Mouse (Mus musculus) urinary bladder, adult 18-20 months (tissue): Measurements from ENCODE around the gene Phldb3.
"Not testable (repeated sequence)": the region's sequence is repeated elsewhere in the genome, so short reads cannot be mapped to it uniquely, and the experiment has no call there.

Experiments used
- DNase-seq, 2 experiments: peaks; one replicate each; pipeline ENCODE4 v3.0.0; 2022; ENCODE audit warnings: low spot score in 2 of 2, mixed read lengths in 2 of 2

Gene Phldb3

DNA sequence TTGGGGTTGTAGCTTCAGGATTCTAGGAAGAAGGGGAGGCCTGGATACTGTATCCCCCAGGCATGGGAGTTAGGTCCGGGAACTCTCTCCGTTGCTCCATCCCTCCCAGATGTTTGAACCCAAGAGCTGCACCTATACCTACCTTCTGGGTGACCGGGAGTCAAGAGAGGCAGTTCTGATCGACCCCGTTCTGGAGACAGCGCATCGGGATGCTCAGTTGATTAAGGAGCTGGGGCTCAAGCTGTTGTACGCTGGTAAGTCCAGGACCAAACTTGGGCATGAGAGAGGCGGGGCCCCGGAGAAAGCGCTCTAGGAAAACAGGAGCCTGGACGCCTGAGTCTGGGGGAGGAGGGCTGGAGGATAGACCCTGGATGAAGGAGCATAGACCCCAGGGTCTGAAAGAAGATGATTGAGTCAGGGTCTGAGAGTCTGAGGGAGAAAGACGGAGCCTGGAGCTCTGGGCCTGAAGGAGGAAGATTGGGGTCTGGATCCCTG, 16.2 kb upstream of the Phldb3 start:
- DNase-seq, result no peak

DNA sequence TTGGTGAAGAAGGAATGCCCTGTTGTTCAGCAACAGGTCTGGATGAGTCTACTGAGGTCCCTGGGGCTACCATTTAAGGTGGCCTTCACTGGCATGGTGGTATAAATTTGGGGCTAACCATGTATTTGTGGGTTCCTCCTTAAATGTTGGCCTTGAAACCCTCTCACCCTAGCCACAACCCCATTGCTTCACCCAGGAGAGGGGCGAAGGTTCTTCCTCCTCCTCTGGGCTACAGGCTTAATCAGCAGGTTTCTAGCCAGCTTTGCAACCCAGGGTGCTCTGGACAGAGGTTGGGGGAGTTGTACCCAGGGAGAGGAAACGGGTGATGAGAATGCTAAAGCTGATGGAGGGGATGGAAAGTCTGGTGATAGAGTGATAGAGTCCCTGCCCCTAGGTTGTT, 15.1 kb upstream of the Phldb3 start:
- DNase-seq, result no peak

DNA sequence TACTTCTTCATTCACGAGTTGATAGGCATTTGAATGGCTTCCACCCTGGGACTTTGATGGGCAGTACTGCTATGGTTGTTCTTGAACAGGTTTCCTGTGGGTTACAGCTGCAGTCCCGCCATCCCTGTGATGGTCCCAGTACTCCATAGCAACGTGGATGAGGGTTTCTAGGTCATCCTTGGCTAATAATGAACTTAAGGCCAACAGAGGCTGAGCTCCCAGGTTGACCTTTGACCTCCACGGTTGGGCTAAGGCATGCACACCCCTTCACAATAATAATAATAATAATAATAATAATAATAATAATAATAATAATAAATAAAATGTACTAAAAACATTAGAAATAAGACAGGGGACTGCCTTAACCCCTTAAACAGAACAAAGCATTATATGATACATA, 12.4 kb upstream of the Phldb3 start:
- DNase-seq, result no peak

DNA sequence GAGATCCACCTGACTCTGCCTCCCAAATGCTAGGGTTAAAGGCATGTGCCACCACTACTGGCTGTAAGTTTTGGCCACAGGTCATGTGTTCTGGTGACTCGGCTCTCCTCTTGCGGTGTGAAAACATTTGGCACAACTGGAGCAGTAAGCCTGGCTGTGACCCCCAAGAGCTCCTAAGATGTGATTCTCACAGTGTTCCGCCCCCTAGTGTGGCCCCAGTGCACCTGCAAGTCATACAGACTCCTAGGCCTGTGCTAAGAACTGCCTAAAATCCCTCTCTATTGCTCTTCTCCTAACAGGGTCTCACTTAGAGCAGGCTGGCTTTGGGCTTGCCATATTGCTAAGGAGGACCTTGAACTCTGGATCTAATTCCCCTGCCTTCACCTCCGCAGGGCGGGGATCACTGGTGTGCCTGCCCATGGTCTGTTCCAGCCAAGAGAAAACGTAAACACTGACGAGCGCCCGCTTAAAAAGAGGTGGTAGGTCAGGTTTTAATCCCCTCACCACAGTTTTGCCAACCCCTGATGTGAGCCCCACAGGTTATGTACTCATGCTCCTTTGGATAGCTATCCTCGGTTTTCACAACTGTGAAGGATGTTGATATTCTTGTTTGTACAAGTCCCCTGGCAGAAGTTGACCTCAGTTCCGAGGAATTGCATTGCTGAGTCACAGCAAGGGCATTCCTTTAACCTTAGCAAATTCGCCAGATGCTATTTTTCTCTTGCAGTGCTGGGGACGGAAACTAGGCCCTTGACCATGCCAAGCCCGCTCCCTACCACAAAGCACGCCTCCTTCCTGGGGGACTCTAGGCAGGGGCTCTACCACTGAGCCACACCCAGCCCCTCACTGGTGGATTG, 11.1 kb upstream of the Phldb3 start:
- peak in 1 of 2 experiments; percentile 40 for DNase-seq

DNA sequence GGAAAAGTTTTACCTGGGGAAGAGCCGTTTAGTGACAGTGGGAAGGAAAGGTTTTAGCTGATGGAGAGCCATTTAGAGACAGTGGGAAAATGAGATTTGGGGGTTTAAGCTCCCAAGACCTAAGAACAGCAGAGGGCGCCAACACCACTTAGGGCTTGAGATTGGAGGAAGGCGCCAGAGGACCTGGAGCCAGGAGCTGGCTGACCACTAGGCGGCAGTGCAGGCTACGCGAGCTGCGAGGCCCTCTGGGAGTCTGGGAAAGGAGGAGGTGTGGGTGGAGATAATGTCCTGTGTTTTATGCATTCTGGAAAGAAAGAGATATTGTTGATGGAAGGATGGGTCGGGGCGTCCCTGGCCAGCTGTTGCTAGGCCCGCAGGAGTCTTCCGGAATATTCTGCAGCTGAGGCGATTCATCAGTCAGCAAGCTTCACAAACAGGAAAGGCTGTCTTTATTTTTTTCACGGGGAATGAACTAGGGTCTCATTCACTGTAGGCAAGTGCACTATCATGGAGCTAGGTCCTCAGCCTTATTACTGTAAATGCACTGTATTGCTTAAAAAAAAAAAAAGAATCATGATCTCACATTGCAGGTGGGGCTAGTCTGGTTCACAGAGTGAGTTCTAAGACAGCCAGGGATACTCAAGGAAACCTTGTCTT, 9.5 kb upstream of the Phldb3 start:
- peak; percentile 91 to 95 for DNase-seq

DNA sequence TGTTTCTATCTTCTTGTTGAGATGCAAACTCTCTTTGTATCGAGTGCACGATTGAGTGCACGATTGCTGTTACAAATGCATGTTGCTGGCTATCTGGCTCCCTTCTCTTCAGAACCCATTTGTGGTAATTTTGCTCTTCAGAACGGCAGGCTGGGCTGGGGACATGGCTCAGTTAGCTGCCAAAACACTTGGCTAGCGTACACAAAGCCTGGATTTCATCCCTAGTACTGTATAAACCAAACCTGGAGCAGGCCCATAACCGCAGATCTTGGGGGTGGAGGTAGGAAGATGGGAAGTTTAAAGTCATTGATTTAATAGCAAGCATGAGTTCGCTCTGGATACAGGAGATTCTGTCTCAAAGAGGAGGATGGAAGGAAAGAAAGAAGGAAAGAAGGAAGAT, 5.0 kb upstream of the Phldb3 start:
- no peak for DNase-seq

DNA sequence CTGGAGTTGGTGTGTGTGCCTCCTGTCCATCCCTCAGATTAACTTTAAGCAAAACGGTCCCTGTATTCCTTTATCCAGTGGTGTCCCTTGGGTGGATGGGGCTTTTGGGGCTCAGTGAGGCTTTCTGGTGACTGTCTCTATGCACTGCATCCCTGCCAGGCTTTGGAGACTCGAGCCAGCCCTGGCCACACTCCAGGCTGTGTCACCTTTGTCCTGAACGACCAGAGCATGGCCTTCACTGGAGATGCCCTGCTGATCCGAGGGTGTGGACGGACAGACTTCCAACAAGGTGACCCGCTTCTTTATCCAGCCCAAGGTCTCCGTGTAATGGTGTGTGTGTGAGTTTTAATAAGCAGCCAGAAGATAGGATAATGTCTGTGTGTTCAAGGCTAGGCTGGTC, 4.5 kb upstream of the Phldb3 start:
- no peak for DNase-seq

DNA sequence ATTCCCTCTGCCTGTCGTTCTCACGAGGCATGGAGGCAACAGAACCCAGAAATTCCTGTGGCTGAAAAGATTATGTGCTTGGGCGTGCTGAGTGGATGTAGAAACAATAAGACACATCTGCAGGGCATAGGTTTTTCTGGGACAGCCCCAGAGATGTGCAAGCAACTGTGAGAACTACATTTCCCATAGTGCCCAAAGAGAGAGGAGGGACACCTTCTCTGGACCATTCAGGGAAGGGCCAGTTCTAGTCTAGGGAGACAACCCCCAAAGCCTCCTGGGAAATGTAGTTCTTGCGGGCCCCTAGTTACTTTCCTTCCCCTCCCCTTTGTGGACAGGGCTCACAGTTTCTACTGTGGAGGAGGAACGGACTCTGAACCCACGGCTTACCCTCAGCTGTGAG, 2.5 kb upstream of the Phldb3 start:
- DNase-seq, result no peak

DNA sequence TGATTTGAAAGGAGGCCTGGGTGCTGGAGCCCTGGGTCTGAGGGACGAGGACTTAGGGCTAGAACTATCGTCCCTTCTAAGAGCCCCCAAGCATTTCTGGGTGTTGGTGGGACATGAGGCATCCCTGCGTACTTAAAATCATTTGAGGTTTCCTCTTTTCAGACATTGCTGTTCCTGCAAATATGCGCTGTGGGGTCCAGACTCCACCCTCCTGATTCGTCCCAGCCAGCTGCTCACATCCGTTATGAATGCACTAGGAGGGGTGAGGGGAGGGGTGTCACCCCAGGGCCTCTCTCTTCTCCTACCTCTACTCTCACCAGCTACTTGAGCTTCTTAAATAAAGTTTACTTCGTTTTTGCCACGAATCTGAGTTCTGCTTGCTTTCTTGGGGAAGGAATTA, 2.0 kb upstream of the Phldb3 start:
- DNase-seq, result no peak

DNA sequence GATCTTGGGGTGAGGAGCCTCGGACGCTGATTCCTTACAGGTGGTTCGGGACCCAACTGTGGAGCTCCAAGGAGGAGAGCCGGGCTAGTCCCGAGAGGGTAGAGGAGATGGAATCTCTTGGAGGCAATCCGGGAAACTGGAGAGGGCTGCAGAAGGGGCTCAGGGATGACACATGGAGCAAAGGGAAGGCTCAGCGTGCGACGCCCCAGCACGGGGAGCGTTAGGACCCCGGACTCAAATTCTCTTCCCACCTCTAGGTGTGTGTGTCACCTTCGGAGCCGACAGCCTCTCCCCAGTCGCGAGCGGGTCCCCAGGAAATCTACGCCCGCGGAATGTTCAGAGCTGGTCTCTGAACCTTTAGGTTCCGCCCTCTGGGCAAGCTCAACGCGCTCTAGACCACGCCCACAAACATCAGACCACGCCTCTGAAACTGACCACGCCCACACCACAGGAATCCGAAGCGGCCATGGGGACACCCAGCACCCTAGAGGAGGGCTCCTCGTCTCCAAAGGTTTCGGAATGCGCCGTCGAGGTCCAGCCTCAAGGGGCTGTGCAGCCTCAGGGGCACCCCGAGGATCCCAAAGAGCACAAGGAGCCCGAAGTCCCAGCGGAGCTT, 424 bp downstream of the Phldb3 start:
- DNase-seq, result peak; percentile 91 to 99

DNA sequence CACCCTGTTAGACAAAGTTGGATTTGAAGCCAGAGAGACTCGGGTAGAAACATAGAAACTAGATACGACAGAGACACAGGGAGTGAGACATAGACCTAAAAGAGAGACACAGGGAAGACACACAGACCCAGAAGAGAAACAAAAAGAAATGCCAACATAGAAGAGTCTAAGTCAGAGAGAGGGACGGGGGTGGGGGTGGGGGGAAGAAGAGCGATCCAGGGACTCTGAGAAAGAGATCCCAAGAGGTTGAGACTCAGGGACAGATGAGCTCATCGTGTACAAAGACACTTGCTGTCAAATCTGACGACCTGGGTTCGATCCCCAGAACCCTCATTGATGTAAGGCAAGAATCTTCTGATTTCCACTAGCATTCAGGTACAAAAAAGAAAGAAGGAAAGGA, 1.1 kb downstream of the Phldb3 start:
- no peak for DNase-seq

DNA sequence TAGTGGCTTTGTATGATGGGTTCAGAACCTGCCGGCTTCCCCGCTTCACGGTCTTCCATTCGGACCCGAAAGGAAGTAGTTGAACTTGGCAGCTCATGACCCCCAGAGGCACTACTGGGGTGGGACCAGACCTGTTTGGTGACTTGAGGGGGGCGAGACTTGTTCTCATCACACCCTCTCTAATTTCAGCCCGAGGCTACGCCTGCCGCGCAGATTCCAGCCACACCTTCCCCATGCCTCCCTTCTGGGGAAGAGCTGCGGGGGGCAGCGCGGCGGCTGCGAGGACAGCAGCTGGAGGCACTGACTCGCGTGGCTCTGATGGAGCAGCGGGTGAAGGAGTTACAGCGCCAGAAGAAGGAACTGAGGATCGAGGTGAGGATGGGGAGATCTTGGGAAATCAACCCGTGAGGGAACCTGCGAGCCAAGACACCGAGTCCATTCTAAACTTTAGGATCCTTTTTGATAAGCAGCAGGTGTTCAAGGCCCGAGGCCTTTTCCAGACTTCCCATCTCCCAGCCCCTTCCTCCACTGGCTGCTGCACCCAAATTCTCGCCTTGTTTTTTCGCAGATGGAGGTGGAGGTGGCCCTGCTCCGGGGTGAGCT, 1.8 kb downstream of the Phldb3 start:
- no peak for DNase-seq

DNA sequence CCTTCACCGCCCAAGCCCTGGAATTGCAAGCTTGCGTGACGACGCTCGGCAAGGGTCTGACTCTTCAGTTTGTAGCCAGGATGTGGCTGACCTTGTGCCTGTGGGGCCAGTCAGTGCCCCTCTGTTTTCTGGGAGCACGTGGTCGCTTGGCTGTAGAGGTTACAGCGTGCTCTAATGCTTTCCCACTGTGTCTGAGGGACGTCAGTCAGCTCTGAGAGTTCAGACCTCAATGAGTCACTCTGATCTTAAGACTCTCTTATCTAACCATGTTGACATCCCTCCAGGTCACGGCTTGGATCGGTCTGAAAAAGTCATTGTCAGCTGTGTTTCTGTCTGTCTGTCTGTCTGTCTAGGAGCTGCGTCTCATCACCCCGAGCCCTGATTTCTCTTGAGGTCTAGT, 4.3 kb downstream of the Phldb3 start:
- DNase-seq, result no peak

DNA sequence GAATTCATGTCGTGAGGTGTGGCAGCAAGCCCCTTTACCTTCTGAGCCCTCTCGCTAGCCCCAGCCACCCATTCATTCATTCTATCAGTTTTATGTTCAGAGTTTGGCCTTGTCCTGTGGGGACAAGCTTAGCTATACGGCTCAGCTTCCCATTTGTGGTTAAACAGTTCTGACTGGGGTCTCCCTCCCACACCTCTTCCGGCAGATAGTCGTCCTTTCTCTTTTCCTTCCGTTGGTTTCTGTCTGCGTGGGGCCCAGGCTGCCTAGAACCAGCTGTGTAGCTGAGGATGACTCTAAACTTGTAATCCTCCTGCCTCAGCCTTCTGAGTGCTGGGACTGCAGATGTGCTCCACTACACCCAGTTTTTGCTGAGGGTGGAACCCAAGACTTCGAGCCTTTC, 7.2 kb downstream of the Phldb3 start:
- DNase-seq, result no peak

DNA sequence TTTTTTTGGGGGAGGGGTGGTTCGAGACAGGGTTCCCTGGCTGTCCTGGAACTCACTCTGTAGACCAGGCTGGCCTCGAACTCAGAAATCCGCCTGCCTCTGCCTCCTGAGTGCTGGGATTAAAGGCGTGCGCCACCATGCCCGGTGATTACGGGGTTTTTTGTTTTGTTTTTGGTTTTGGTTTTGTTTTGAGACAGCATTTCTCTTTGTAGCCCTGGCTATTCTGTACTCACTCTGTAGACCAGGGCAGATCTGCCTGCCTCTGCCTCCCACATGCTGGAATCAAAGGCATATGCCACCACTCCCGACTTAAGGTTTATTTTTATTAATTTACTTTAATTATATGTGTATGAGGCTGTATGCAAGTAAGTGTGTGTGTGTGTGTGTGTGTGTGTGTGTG, 7.8 kb downstream of the Phldb3 start:
- DNase-seq, result not testable (repeated sequence)

DNA sequence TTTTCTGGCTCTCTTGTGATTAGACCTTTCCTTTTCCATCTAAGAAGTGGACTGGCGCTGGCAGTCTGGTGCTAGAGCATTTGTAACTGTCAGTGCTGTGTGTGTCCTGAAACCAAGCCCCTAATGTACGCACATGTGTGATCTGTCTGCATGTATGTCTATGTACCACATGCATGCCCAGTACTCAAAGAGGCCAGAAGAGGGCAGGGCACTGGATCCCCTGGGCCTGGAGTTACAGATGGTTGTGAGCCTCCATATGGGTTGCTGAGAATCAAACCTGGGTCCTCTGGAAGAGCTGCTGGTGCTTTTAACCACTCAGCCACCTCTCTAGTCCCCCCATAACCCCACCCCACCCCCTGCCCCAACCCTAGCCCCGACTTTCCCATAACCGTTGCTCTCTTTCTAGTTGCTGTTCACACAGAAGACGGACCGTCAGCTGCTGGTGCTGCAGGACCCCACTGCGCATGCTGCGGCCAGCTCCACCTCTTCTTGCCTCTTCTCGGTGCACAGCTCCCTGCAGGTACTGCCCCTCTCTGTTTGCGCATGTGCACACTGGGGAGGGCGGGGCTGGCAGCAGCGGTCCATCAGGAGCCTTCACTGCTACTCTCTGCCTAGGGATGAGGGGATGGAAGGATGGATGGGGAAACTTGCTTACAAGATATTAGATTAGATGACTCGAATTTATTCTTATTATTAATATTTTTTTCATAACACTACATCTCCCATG, 9.3 kb downstream of the Phldb3 start:
- no peak for DNase-seq

DNA sequence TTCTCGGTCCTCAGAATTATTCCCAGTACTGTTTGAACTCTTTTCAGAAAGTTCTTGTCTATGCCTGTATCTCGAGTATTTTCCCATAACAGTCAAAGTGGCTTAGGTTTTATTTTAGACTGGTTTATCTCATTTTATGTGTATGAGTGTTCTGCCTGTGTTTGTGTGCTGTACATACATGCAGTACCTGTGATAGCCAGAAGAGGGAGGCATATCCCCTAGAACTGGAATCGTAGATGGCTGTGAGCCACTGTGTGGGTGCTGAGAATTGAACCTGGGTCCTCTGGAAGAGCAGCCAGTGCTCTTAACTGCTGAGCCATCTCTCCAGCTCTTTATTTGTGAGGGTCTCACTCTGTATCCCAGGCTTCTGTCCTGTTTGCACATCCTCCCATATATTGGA, 10.6 kb downstream of the Phldb3 start:
- DNase-seq, result no peak

DNA sequence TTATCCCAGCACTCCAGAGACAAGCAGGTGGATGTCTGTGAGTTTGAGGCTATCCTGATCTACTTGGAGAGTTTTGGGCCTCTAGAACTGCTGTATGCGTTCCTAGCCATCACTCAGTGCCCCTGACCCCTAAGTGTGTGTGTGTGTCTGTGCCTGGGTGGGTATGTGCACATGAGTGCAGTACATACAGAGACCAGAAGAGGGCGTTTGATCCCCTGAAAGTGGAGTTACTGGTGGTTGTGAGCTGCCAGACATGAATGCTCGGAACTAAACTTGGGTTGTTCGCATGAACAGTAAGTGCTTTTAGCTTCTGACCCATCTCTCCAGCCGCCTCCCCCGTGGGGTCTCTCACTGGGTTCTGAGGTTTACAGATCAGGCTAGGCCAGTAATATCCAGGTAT, 12.4 kb downstream of the Phldb3 start:
- no peak for DNase-seq

DNA sequence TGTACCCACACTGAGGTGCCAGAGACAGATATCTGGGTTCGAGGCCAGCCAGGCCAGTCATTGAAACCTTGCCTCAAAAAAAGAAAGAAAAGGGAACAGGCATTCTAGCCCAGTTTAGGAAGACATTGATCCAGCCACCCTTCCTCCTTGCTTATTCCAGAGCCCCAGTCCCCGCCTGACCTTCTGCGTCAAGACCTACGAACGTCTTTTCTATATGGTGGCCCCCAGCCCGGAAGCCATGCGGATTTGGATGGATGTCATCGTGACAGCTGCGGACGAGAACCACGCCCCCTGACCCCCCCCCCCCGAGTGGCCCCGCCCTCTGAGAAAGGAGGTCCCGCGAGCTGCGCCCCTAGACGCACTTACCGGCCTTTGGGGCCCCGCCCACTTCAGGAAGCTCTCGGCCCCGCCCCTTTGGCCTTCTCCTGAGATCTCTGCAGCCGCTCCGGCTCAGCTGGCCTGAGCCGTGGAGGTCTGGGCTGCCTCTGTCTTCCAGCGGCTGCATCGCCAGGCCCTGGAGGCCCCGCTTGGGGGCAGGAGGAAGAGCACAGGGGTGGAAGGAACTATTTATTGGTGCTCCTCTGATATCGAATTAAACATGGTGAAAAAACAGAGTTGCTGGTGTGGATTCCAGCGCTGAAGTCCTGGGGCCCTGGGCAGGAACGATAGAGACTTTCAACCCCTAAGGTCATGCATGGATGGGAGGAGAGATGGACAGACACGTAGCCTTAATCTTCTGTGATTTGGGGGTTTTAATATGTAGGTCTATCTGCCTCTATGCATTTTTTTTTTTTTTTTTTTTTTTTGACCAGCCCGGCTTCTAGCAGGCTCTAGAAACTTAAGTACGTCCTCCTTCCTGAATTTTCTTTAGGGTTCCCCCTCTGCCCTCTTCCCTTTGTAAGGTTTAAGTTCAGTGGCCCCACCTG, 18.4 kb downstream of the Phldb3 start:
- peak; percentile 74 to 75 for DNase-seq

DNA sequence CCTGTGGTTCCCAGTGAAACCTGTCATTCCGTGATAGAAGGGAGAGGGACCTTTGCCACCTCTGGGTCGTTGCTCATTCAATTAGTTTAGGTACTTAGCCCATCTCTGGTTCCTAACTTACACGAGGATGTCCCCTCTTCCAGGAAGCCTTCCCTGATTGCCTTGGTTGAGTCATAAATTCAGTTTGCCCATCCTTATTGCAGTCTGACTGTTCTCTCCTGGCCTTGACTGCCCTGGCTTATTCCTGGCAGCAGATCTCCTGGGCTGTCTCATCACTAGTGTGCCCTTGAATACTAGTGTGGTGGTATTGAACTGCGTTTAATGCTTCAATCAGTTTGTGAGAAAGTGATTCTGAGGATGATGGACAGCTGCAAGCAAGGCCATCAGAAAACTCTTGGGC, 19.1 kb downstream of the Phldb3 start:
- DNase-seq, result no peak
